Mouse (Mus musculus) mouse embryonic stem cell (cell line): ENCODE results near the gene Scml4.

Experiments used
- in situ Hi-C, 2 experiments: fragments of 300-500 bp; cut with MboI; formaldehyde crosslinking; loops; 1 replicate in 1 of 2; 3 replicates in 1 of 2; pipeline ENCODE4 v1.14.3; 2019 to 2020; ENCODE audit warnings: low sequenced_read_pairs in 2 of 2, low pct_unique_long_range_greater_than_20kb in 1 of 2, mixed read lengths in 1 of 2; ENCODE audit not compliant: unreplicated experiment in 1 of 2

Gene Scml4

DNA sequence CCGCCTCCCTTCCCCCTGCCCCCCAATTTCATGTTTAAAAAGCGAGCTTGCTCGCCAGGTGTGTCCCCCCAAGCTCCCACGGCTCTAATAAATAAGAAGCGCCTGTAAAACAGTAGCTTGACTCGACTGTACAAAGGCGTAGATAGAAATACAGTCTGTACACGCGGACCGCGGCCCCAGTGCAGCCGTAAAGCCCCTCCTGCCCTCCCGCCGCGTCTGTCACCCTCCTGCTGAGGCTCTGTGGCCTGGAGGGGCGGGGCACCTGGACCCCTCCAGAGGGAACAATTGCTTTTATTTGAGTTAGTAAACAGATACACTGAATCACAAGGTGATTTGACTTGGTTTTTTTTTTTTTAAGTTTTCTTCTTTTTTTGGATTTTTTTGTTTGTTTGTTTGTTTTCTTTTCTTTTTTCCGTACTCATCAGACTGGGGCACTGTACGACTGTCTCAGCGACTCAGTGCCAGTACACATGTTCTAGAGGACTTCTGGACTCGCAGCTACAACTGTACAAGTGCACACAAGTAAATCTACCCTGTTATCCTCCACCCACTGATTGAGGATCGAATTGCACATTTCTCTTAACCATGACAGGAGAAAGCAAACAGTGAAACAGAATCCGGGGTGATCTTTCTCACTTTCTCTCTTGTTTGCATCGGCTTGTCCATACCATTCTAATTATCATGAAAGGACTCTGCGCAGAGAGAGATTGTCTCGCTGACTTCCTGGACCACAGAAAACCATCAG lies 142.7 kb downstream of the Scml4 start:
- in situ Hi-C loops: no loop called here

DNA sequence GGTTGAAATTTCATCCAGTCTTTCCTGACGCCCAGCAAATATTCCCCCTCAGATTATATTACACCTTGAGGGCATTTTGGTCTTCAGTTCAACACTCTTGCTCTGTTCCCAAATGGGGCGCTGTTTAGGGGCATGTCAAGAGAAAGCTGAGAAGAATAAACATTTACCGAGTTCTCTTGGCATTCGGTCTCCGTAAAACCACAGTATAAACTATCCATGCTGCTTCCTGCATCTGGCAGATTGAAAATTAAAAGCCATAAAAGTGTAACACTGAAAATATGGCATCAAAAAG lies 143.2 kb downstream of the Scml4 start:
- in situ Hi-C loops: no loop called here

DNA sequence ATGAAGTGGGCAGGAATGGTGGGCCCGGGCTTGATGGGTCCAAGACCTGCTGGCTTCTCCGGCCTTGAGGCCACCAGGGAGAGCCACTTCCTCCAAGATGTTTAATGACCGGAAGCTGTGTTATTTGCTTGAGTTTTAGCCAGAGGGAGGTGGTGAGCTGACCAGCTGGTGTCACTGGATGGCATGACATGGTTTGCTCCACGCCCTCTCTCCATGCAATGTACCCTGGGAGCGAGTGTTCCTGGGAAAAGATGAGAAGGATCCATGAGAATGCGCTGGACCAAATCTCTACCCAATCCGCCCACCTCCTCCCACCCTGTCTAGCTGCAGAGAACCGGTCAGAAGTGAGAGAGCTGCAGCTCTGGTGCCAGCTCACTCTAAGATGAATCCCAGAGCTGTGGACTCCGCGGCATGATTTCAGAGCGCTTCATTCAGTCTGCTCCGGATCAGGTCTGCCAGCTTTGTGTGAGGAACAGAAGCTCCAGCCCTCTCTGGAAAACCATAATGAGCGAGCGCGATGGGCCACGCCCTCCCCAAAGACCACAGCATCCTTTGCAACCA lies 144.1 kb downstream of the Scml4 start:
- in situ Hi-C loops: no loop called here

DNA sequence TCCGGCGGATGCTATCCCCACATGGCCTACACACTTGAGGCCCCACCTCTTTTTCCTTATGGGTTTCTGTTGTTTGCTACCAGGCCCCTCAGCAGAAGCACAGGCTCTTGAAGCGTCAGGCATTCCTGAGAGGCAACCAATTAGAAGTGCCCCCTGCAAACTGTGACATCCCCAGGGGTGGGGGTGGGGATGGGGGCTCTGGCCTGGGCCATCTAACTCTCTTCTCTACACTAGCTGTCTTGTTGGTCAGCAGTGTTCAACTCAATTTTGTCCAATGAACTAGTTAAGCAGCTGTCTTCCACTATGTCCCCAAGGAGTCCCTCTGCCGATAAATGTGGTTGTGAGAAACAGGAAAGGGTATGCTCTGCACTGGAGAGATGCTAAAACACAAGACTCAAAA lies 144.9 kb downstream of the Scml4 start:
- in situ Hi-C loops: no loop called here

DNA sequence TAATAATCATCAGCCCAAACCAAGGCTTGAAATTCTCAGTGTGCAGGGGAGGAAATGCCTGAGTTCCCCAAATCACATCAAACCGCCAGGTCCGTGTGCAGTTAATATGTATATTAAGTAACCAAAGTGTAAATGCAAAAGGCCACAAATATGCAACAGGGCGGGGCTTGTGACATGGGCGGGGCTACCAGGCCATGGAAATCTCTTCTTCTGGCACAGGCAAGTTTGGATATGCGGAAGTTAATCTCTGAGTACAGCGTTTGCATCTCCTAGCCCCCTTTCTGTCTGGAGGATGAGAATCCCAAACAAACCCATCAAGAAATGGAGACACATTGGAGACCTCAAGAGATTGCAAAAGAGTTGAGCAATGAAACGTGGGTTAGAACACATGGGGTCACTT lies 145.5 kb downstream of the Scml4 start:
- in situ Hi-C loops: no loop called here

DNA sequence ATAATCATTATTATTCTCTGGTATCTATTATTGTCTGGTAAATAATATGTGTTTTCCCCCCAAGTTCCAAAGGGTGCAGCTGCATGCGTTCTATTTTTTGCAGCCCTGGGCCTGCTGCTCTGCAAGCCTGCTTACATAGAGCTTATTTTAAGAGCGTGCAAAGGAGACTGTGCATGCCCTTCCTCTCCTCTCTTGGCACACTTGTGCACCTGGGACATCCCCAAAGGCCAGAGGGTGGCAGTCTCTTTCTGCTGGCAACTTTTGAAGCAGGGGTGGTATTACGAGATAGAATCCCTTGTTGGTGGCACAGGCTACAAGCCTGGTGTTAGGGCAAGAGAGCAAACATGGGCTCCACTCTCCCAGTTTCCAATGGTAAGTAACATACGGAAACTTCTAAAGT lies 146.4 kb downstream of the Scml4 start:
- in situ Hi-C loops: no loop called here

DNA sequence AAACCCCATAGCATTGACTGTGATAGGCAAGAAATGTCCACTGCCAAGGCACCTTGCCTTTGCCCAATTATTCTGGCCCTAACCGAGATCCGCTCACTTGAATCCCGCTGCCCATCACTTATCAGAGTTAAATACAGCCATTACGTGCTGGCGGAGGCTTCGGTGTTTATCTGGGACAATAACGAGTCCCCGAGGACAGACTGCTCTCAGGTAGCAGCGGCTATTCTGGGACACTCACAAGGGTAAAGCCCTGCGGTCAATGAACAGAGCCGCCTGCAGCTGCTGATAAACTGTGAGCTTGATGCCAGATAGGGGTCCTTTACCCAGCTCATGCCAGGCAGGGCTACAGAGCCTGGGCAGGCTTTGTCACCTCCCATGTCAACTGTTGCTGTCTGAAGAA lies 147.9 kb downstream of the Scml4 start:
- in situ Hi-C loops: no loop called here
